Mouse (Mus musculus): ENCODE results near the gene Ildr1. TPM values are rescaled to one million over a fixed set of nuclear protein-coding genes. Genes with fewer than 3 reads are reported as not detected.
A peak's percentile ranks its signal among the peaks of the same experiment; 100 is the strongest.

Ildr1 gene
- total RNA-seq, 2 experiments from 2014 or later: 0.07 to 0.19 TPM

GRCm38 (mm10) chr16:36751979-36752378 lies 58.2 kb downstream of the Ildr1 start:
- intact Hi-C loops (cut with DNase I): no loop called here
- DNase-seq: no peak

- DNase-seq: peak in 1 of 2 experiments; percentile 6
- intact Hi-C loops (cut with DNase I): no loop called here
These were observed 76.5 kb downstream of the Ildr1 start for GRCm38 (mm10) chr16:36770191-36770771.

DNA sequence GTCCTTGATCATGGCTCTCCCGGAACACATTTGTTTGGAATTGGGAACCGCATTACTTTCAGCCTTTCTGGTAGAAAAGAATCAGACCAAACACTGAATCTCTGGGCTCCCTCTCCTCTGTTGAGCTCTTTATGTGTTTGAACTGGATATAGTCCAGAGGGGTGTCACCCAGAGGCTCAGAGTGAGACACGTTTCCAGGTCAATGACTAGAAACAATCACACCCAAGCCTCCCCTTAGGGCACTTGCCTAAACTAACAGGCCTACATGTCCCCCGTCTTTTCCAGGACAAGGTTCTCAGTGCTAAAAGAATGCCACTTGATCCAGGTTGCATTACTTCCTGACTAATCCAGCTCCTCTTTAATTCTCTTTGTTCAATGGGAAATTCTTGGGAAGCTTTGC lies 77.1 kb downstream of the Ildr1 start:
- intact Hi-C loops (cut with DNase I): no loop called here
- no peak for DNase-seq

- DNase-seq: no peak
- intact Hi-C loops (cut with DNase I): no loop called here
These were observed 77.5 kb downstream of the Ildr1 start for GRCm38 (mm10) chr16:36771244-36771643.

GRCm38 (mm10) chr16:36771703-36772102 lies 77.9 kb downstream of the Ildr1 start:
- no peak for DNase-seq
- intact Hi-C loops (cut with DNase I): no loop called here

- intact Hi-C loops (cut with DNase I): no loop called here
- no peak for DNase-seq
These were observed 79.2 kb downstream of the Ildr1 start for GRCm38 (mm10) chr16:36772996-36773395.

DNA sequence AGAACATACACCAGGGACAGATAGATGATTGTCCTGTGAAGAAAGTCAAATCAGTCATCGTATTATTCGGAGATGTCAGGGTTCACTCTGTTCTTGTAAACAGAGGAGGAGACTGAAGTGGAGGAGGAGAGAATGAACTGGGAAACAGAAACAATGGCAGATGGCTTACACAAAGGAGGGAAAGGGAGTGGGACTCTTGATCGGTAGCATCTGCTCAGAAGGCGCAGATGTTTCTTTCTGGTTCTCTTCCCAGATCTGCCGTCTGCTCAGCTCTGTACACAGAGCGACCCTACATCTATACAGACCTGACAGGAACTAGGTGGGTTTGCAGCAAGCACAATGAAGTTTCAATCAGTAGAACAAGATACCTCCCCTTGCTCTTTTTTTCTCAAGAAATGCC lies 81.9 kb downstream of the Ildr1 start:
- intact Hi-C loops (cut with DNase I): no loop called here
- DNase-seq: no peak

Other genes with a start within 250 kb of the Ildr1 start
- not detected for gene Stfa3, start 238.6 kb upstream of the Ildr1 start, total RNA-seq (2021)
- not detected for gene Casr, start 131.8 kb upstream of the Ildr1 start, total RNA-seq (2021)
- gene Cd86, start 27.9 kb upstream of the Ildr1 start, total RNA-seq (2021): 1 to 10 TPM; 1.6 to 1.7 TPM
- gene Slc15a2, start 91.0 kb downstream of the Ildr1 start, total RNA-seq (2021): 1 to 10 TPM; 3.6 to 4.0 TPM
- 10 to 100 TPM; 11.6 to 11.9 TPM for gene Iqcb1, start 134.4 kb downstream of the Ildr1 start, total RNA-seq (2021)
- gene Eaf2, start 181.0 kb downstream of the Ildr1 start, total RNA-seq (2021): under 1 TPM; 0.60 to 0.71 TPM
- 10 to 100 TPM; 36.0 to 41.0 TPM for gene Golgb1, start 181.2 kb downstream of the Ildr1 start, total RNA-seq (2021)
- gene Hcls1, start 241.0 kb downstream of the Ildr1 start, total RNA-seq (2021): 10 to 100 TPM in 1 of 2 experiments, 1 to 10 TPM in 1; 8.6 to 12.1 TPM